In genomic region chr2:180988948-180989347, GRCm38 (mm10) we compare ENCODE assay signal across 31 mouse cellular contexts. TPM values are rescaled to one million over a fixed set of nuclear protein-coding genes. Genes with fewer than 3 reads are reported as not detected.
"Had no signal": no experiment of that assay in that cellular context is flagged by ENCODE, and none has a peak within 500 bp of the region (broad histone marks: within the 10 kb centered on the region; RNA-seq: fewer than 3 reads in every experiment).

No protein-coding gene starts in this region.

- H3K4me2 ChIP-seq: embryonic facial prominence, embryonic 12.5 days; embryonic facial prominence, embryonic 13.5 days; embryonic facial prominence, embryonic 15.5 days; forebrain, embryonic 12.5 days; forebrain, embryonic 13.5 days; forebrain, embryonic 15.5 days had no signal

- H3K36me3 ChIP-seq: forebrain, embryonic 10.5 days; forebrain, embryonic 15.5 days had no signal

- H3K4me1 ChIP-seq: forebrain, embryonic 13.5 days; forebrain, embryonic 15.5 days had no signal

- H3K27ac ChIP-seq: embryonic facial prominence, embryonic 10.5 days; embryonic facial prominence, embryonic 12.5 days; embryonic facial prominence, embryonic 13.5 days; embryonic facial prominence, embryonic 15.5 days; forebrain, embryonic 10.5 days; forebrain, embryonic 12.5 days; forebrain, embryonic 13.5 days; forebrain, embryonic 15.5 days; gastrocnemius, adult 2 months had no signal

- H3K9me3 ChIP-seq: embryonic facial prominence, embryonic 10.5 days; embryonic facial prominence, embryonic 12.5 days; embryonic facial prominence, embryonic 13.5 days; embryonic facial prominence, embryonic 15.5 days; forebrain, embryonic 10.5 days; forebrain, embryonic 12.5 days; forebrain, embryonic 13.5 days; forebrain, embryonic 15.5 days had no signal

- H3K27me3 ChIP-seq: embryonic facial prominence, embryonic 12.5 days; embryonic facial prominence, embryonic 13.5 days; embryonic facial prominence, embryonic 15.5 days; forebrain, embryonic 12.5 days; forebrain, embryonic 13.5 days; forebrain, embryonic 15.5 days had no signal

- DNase-seq: cerebellum, adult 18-20 months; cerebellum, adult 2 months; cerebellum, adult 8-10 months; cerebellum, adult 9-10 months; cerebellum, adult 9-11 months; cerebellum, postnatal 10 days; cerebellum, postnatal 14 days; cerebellum, postnatal 25 days; cerebellum, postnatal 36 days; embryo, embryonic 11 days; forebrain, postnatal 0 days; gastrocnemius, adult 2 months; gastrocnemius, postnatal 10 days; gastrocnemius, postnatal 14 days; gastrocnemius, postnatal 25 days; gastrocnemius, postnatal 36 days; heart, adult 11 months; heart, adult 18-20 months had no signal

- H3K9ac ChIP-seq: embryonic facial prominence, embryonic 12.5 days; embryonic facial prominence, embryonic 13.5 days; embryonic facial prominence, embryonic 15.5 days; forebrain, embryonic 12.5 days; forebrain, embryonic 13.5 days; forebrain, embryonic 15.5 days; forebrain, postnatal 0 days had no signal

- ATAC-seq: forebrain, embryonic 13.5 days; forebrain, embryonic 14.5 days; forebrain, embryonic 15.5 days; forebrain, embryonic 16.5 days had no signal

- H3K4me3 ChIP-seq: embryonic facial prominence, embryonic 10.5 days; embryonic facial prominence, embryonic 12.5 days; embryonic facial prominence, embryonic 13.5 days; embryonic facial prominence, embryonic 15.5 days; erythroblast, embryonic 14.5 days; forebrain, embryonic 10.5 days; forebrain, embryonic 12.5 days; forebrain, embryonic 13.5 days; forebrain, embryonic 15.5 days; gastrocnemius, adult 2 months had no signal

RNA-seq across cellular contexts. Expression of gene Col20a1, which starts 2.6 kb away (rescaled TPM):
- total RNA-seq: common myeloid progenitor, adult 5-6 weeks had no signal

RNA-seq across cellular contexts. Expression of gene Nkain4, which starts 34.4 kb away (rescaled TPM):
- total RNA-seq: common myeloid progenitor, adult 5-6 weeks; gastrocnemius, postnatal 36 days; granulocyte monocyte progenitor cell, adult 5-6 weeks had no signal
- polyA plus RNA-seq: erythroblast, embryonic 14.5 days had no signal

RNA-seq across cellular contexts. Expression of gene Chrna4, which starts 54.4 kb away (rescaled TPM):
- total RNA-seq: common myeloid progenitor, adult 5-6 weeks; gastrocnemius, adult 2 months; granulocyte monocyte progenitor cell, adult 5-6 weeks; heart, adult 18-20 months had no signal
- polyA plus RNA-seq: erythroblast, embryonic 14.5 days had no signal
